Mouse (Mus musculus): Measurements from ENCODE around the gene Pou3f3. TPM values are rescaled to one million over a fixed set of nuclear protein-coding genes. Genes with fewer than 3 reads are reported as not detected.

Gene Pou3f3
- polyA plus RNA-seq (2012; rRNA removed), result 0.06 and 0.09 TPM in 2 replicates

DNA sequence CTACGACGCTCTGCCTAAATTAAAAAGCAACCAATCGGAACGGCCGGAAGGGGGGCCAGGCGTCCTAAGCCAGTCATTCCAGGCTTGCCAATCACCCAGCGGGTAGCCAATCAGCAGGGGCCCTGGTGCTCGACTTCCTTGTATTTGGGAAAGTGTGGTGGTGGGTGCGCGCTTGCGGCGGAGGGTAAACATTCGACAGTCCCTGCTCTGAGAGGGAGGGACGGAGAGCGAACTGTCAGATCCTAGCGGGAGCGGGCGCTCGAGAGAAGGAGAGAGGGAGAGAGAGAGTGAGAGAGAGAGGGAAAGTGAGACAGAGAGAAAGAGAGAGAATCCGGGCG lies at the start of gene Pou3f3:
TSS of gene Pou3f3 (plus strand) at position 191 of the 338 bp plus-strand sequence.
- H3K27ac ChIP-seq (ENCODE audit: control insufficient read depth, insufficient read depth, low read length), result no peak within 1 kb of the TSS
- DNase-seq, result no peak
- no peak within 1 kb of the TSS for H3K4me3 ChIP-seq (ENCODE audit: control insufficient read depth, insufficient read depth, low read length)
- H3K36me3 ChIP-seq (ENCODE audit: control insufficient read depth, insufficient read depth, low read length), result no peaks in the 10 kb centered on the region
- 0 out of 2 replicates have a peak, but pooled peaks cover 4% of the 10 kb centered on the region for H3K4me1 ChIP-seq (replicated peaks; ENCODE audit: control insufficient read depth, insufficient read depth, low read length)
- WGBS, result 8% methylated on average over 21 of the region's 21 CpGs
- peaks cover 41% of the 10 kb centered on the region for H3K27me3 ChIP-seq (ENCODE audit: control insufficient read depth, insufficient read depth, low read length)
- no peak for TF ChIP-seq CTCF (IDR thresholded peaks at IDR 0.05; ENCODE audit: borderline replicate concordance, control insufficient read depth, extremely low read depth, insufficient read depth, low read length, poor library complexity)
- TF ChIP-seq POLR2A (IDR thresholded peaks at IDR 0.05; ENCODE audit: control insufficient read depth, extremely low read depth, insufficient read depth, low read length, poor library complexity), result no peak

DNA sequence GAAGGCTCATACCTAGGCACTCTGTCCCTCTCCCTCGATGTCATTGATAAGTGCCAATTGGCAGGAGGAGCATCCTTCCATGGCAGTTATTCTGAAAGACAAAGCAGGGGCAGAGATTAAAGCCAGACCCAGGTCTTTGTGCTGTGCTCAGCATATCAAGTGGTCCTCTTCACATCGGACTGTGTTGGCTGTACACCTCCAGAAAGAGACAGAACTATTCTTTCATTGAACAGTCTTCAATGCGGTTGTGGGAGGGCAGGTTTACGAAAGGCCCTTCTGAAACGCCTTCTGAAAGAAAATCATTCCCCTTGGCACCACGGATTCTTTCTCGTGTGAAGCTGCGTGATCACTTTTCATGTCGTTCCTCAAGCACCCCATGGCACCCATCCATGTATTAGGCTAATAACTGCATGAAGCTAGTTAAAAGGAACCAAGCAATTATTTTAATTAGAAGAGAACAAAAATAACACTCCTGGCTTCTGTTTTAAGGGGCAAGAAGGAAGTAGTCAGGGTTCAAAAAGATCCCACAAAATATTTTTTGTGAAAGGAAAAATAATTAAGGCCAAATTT lies 47.1 kb upstream of the Pou3f3 start:
- Histone ChIP-seq H3K27ac (ENCODE audit: control insufficient read depth, insufficient read depth, low read length) (no peak overlapping the region), H3K4me1 (replicated peaks; ENCODE audit: control insufficient read depth, insufficient read depth, low read length) (no peaks in the 10 kb centered on the region), H3K4me3 (ENCODE audit: control insufficient read depth, insufficient read depth, low read length) (no peak overlapping the region), H3K36me3 (ENCODE audit: control insufficient read depth, insufficient read depth, low read length) (no peaks in the 10 kb centered on the region), H3K27me3 (ENCODE audit: control insufficient read depth, insufficient read depth, low read length) (no peaks in the 10 kb centered on the region)
- no peak for DNase-seq
- 95% methylated on average over 9 of the region's 9 CpGs for WGBS
- no peak for TF ChIP-seq POLR2A (IDR thresholded peaks at IDR 0.05; ENCODE audit: control insufficient read depth, extremely low read depth, insufficient read depth, low read length, poor library complexity)
- TF ChIP-seq CTCF (IDR thresholded peaks at IDR 0.05; ENCODE audit: borderline replicate concordance, control insufficient read depth, extremely low read depth, insufficient read depth, low read length, poor library complexity), result no peak

DNA sequence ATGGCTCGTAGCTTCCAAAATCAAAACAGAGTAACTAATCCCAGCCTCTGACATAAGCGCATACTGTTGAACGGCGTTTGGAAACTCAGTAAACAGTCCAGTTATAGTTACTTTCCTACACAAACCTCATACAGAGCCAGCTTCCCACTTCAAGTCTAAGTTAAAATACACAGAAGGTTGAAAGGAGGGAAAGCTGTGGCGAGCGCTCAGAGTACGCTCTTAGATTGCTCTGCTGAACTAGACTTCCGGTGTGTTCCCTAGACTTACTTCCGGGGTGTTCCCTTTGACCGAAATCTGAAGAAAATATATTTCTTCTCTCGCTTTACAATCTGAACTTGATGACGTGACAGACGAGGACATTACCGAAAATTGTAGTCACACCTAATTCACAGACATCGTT lies 44.1 kb upstream of the Pou3f3 start:
- no peak for DNase-seq
- no peak overlapping the region for H3K27ac ChIP-seq (ENCODE audit: control insufficient read depth, insufficient read depth, low read length)
- 94% methylated on average over 15 of the region's 15 CpGs for WGBS
- no peak for TF ChIP-seq CTCF (IDR thresholded peaks at IDR 0.05; ENCODE audit: borderline replicate concordance, control insufficient read depth, extremely low read depth, insufficient read depth, low read length, poor library complexity)
- TF ChIP-seq POLR2A (IDR thresholded peaks at IDR 0.05; ENCODE audit: control insufficient read depth, extremely low read depth, insufficient read depth, low read length, poor library complexity), result no peak
- H3K27me3 ChIP-seq (ENCODE audit: control insufficient read depth, insufficient read depth, low read length), result no peaks in the 10 kb centered on the region
- H3K4me1 ChIP-seq (replicated peaks; ENCODE audit: control insufficient read depth, insufficient read depth, low read length), result no peaks in the 10 kb centered on the region
- H3K4me3 ChIP-seq (ENCODE audit: control insufficient read depth, insufficient read depth, low read length), result no peak overlapping the region
- H3K36me3 ChIP-seq (ENCODE audit: control insufficient read depth, insufficient read depth, low read length), result no peaks in the 10 kb centered on the region

DNA sequence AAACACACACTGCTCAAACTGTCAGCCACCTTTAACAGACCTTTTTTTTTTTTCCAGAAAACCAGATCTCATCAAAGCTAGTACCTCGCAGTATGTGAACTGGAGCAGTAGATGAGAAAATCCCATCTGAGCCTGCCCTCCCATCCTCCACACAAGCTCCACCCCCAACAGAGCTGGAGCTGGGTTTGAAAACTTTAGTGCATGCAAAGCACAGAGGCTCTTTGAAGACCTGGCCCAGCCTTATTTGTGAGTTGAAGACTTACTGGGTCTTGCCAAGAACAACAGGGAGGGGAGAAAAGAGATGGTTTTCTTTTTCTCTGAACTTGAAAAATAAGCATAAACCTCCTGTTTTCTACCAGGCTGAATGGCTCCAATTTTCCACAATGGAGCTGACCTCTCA lies 28.0 kb upstream of the Pou3f3 start:
- TF ChIP-seq CTCF (IDR thresholded peaks at IDR 0.05; ENCODE audit: borderline replicate concordance, control insufficient read depth, extremely low read depth, insufficient read depth, low read length, poor library complexity) (no peak), POLR2A (IDR thresholded peaks at IDR 0.05; ENCODE audit: control insufficient read depth, extremely low read depth, insufficient read depth, low read length, poor library complexity) (no peak)
- no peaks in the 10 kb centered on the region for H3K36me3 ChIP-seq (ENCODE audit: control insufficient read depth, insufficient read depth, low read length)
- 93% methylated on average over 1 of the region's 1 CpGs for WGBS
- no peaks in the 10 kb centered on the region for H3K27me3 ChIP-seq (ENCODE audit: control insufficient read depth, insufficient read depth, low read length)
- no peaks in the 10 kb centered on the region for H3K4me1 ChIP-seq (replicated peaks; ENCODE audit: control insufficient read depth, insufficient read depth, low read length)
- H3K27ac ChIP-seq (ENCODE audit: control insufficient read depth, insufficient read depth, low read length), result no peak overlapping the region
- H3K4me3 ChIP-seq (ENCODE audit: control insufficient read depth, insufficient read depth, low read length), result no peak overlapping the region
- DNase-seq, result no peak

DNA sequence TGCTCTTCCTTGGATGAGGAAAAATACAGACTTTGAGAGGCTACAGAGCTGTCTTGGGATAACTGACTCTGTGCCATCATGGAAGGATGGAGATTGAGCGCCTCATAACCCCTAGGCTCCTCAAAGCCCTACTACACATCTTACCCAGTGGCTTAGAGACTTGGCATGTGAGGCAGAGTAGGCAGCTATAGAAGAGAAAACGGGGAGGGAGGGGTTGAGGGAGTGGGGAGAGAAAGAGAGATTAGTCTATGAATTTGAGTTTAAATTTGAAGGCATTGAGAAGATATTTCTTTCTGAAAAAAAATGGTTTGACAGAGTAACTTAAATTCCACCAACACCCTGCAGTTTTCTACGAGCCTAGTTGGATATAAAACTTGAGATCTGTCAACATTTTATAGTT lies 14.9 kb upstream of the Pou3f3 start:
- H3K27ac ChIP-seq (ENCODE audit: control insufficient read depth, insufficient read depth, low read length), result no peak overlapping the region
- no peak for TF ChIP-seq POLR2A (IDR thresholded peaks at IDR 0.05; ENCODE audit: control insufficient read depth, extremely low read depth, insufficient read depth, low read length, poor library complexity)
- TF ChIP-seq CTCF (IDR thresholded peaks at IDR 0.05; ENCODE audit: borderline replicate concordance, control insufficient read depth, extremely low read depth, insufficient read depth, low read length, poor library complexity), result no peak
- H3K4me1 ChIP-seq (replicated peaks; ENCODE audit: control insufficient read depth, insufficient read depth, low read length), result no peaks in the 10 kb centered on the region
- H3K4me3 ChIP-seq (ENCODE audit: control insufficient read depth, insufficient read depth, low read length), result no peak overlapping the region
- WGBS, result 78% methylated on average over 3 of the region's 3 CpGs
- no peaks in the 10 kb centered on the region for H3K36me3 ChIP-seq (ENCODE audit: control insufficient read depth, insufficient read depth, low read length)
- H3K27me3 ChIP-seq (ENCODE audit: control insufficient read depth, insufficient read depth, low read length), result peaks cover 3% of the 10 kb centered on the region
- DNase-seq, result no peak

DNA sequence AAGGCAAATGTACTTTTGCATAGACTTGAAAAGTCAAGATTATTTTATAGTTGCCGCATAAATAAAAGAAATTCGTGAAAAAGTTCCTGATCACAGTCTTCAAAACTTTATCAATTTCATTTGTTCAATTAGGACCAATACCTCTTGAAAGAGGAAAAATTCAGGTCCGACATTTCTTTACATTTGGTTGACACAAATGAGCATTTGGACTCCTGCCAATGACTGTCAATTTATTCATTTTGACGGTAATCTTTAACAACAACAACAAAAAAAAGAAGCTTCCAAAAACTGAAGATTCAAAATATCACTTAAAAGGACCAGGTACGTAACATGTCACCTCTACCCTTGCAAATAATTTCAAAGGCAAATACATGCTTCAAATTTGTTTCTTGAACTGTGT lies 13.8 kb upstream of the Pou3f3 start:
- 86% methylated on average over 5 of the region's 5 CpGs for WGBS
- Histone ChIP-seq H3K4me3 (ENCODE audit: control insufficient read depth, insufficient read depth, low read length) (no peak overlapping the region), H3K27me3 (ENCODE audit: control insufficient read depth, insufficient read depth, low read length) (peaks cover 13% of the 10 kb centered on the region)

DNA sequence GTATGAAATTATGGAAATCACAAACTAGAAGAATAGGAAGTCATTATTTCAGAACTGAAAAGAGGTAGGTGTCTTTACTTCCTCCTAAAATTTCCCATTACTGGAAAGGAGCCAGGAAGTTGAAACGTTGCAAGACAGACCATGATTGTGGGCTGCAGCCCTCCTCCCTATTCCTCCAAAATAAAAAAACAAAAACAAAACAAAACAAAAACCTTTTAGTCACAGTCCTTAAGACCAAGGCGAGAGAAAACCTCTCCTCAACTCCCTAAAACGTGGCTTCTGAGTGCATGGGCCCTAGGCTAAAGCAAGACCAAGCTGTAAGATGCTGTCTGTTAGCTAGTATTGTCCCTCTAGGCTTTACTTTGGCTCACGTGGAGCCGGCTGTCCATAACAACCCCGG lies 11.7 kb upstream of the Pou3f3 start:
- no peaks in the 10 kb centered on the region for H3K36me3 ChIP-seq (ENCODE audit: control insufficient read depth, insufficient read depth, low read length)
- H3K27me3 ChIP-seq (ENCODE audit: control insufficient read depth, insufficient read depth, low read length), result peaks cover 18% of the 10 kb centered on the region
- no peak overlapping the region for H3K4me3 ChIP-seq (ENCODE audit: control insufficient read depth, insufficient read depth, low read length)
- no peak for TF ChIP-seq CTCF (IDR thresholded peaks at IDR 0.05; ENCODE audit: borderline replicate concordance, control insufficient read depth, extremely low read depth, insufficient read depth, low read length, poor library complexity)
- TF ChIP-seq POLR2A (IDR thresholded peaks at IDR 0.05; ENCODE audit: control insufficient read depth, extremely low read depth, insufficient read depth, low read length, poor library complexity), result no peak
- no peaks in the 10 kb centered on the region for H3K4me1 ChIP-seq (replicated peaks; ENCODE audit: control insufficient read depth, insufficient read depth, low read length)
- H3K27ac ChIP-seq (ENCODE audit: control insufficient read depth, insufficient read depth, low read length), result no peak overlapping the region
- 3% methylated on average over 6 of the region's 6 CpGs for WGBS
- DNase-seq, result no peak

More for the DNA sequence above, 13.8 kb upstream of the Pou3f3 start:
- H3K4me1 ChIP-seq (replicated peaks; ENCODE audit: control insufficient read depth, insufficient read depth, low read length), result no peaks in the 10 kb centered on the region
- no peaks in the 10 kb centered on the region for H3K36me3 ChIP-seq (ENCODE audit: control insufficient read depth, insufficient read depth, low read length)
- TF ChIP-seq CTCF (IDR thresholded peaks at IDR 0.05; ENCODE audit: borderline replicate concordance, control insufficient read depth, extremely low read depth, insufficient read depth, low read length, poor library complexity), result no peak
- no peak for TF ChIP-seq POLR2A (IDR thresholded peaks at IDR 0.05; ENCODE audit: control insufficient read depth, extremely low read depth, insufficient read depth, low read length, poor library complexity)
- DNase-seq, result no peak
- H3K27ac ChIP-seq (ENCODE audit: control insufficient read depth, insufficient read depth, low read length), result no peak overlapping the region
